Comparison of ENCODE assay signal across 10 mouse cellular contexts in the genomic region with DNA sequence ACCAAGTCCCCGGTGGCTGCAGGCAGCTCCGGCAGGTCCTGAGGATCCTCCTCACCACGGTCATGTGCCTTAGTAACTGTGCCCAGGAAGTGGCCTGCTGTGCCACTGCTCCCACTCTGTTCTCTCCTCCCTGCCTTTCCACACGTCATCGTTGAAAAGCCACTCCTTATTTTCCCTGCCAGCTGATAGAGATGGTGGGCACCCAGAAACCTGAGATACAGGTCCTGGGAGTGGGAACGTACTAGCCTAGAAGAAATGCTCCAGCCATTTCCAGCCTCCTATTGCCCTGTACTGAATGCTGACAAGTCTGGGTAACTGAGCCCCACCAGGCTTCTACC.
"Had no signal": no experiment of that assay in that cellular context is flagged by ENCODE, and none has a peak within 500 bp of the region (broad histone marks: within the 10 kb centered on the region; RNA-seq: fewer than 3 reads in every experiment).

No protein-coding gene starts in this region.

- H3K27ac ChIP-seq: kidney, embryonic 15.5 days; limb, embryonic 15.5 days; liver, embryonic 12.5 days; midbrain, embryonic 13.5 days; neural tube, embryonic 13.5 days had no signal

- H3K4me3 ChIP-seq: kidney, embryonic 15.5 days; limb, embryonic 15.5 days; liver, embryonic 12.5 days; midbrain, embryonic 13.5 days; neural tube, embryonic 13.5 days had no signal

- DNase-seq: layer of hippocampus, postnatal 36 days; lung, embryonic 14.5 days; right cerebral cortex, adult 18-20 months; right cerebral cortex, postnatal 25 days; thymus, postnatal 4 days had no signal

- H3K4me2 ChIP-seq: kidney, embryonic 15.5 days; limb, embryonic 15.5 days; liver, embryonic 12.5 days; lung, embryonic 14.5 days; midbrain, embryonic 13.5 days; neural tube, embryonic 13.5 days had no signal

- H3K27me3 ChIP-seq: kidney, embryonic 15.5 days; limb, embryonic 15.5 days; liver, embryonic 12.5 days; midbrain, embryonic 13.5 days; neural tube, embryonic 13.5 days had no signal

- H3K9ac ChIP-seq: kidney, embryonic 15.5 days; limb, embryonic 15.5 days; liver, embryonic 12.5 days; lung, embryonic 14.5 days; midbrain, embryonic 13.5 days; neural tube, embryonic 13.5 days had no signal

- H3K9me3 ChIP-seq: kidney, embryonic 15.5 days; limb, embryonic 15.5 days; liver, embryonic 12.5 days; midbrain, embryonic 13.5 days; neural tube, embryonic 13.5 days had no signal

- H3K4me1 ChIP-seq: kidney, embryonic 15.5 days; liver, embryonic 12.5 days had no signal

- ATAC-seq: liver, embryonic 12.5 days; midbrain, embryonic 13.5 days had no signal
